Mouse (Mus musculus) monocyte, adult 5-6 weeks (primary cell): ENCODE measurements around the gene Kremen1. TPM values are rescaled to one million over a fixed set of nuclear protein-coding genes. Genes with fewer than 3 reads are reported as not detected.

Source experiments
- ATAC-seq: fragments of 153-309, 156-312 bp; replicated peaks from 2 replicates; pipeline ENCODE4 v1.8.0; 2017; ENCODE audit warnings: mild to moderate bottlenecking; ENCODE audit not compliant: low TSS enrichment, insufficient number of reproducible peaks, severe bottlenecking, poor library complexity, low FRiP score
- total RNA-seq: library from RNA; stranded (forward); fragments of 200-1000, 200-491, 200-594 nt; gene quantifications from 3 replicates; pipeline ENCODE4 v1.2.3, GENCODE M21; 2017

The Kremen1 gene
- total RNA-seq: 4.5 to 8.6 TPM (median 5.0 TPM) in 3 replicates

GRCm38 (mm10) chr11:5261508-5262392 lies at the start of gene Kremen1:
Gene Kremen1 (minus strand): TSS chr11:5261558.
- ATAC-seq: peak; percentile 64

GRCm38 (mm10) chr11:5307024-5307905 lies 45.9 kb upstream of the Kremen1 start:
- ATAC-seq: no peak

- no peak for ATAC-seq
Measured at GRCm38 (mm10) chr11:5306017-5306416, 44.7 kb upstream of the Kremen1 start.

- ATAC-seq: no peak
Measured at GRCm38 (mm10) chr11:5304526-5304925, 43.2 kb upstream of the Kremen1 start.

GRCm38 (mm10) chr11:5298007-5298372 lies 36.6 kb upstream of the Kremen1 start:
- no peak for ATAC-seq

- ATAC-seq: no peak
Measured at GRCm38 (mm10) chr11:5297148-5298006, 36.0 kb upstream of the Kremen1 start.

GRCm38 (mm10) chr11:5296576-5297115 lies 35.3 kb upstream of the Kremen1 start:
- no peak for ATAC-seq

- ATAC-seq: no peak
Measured at GRCm38 (mm10) chr11:5294805-5295204, 33.4 kb upstream of the Kremen1 start.

GRCm38 (mm10) chr11:5290691-5291090 lies 29.3 kb upstream of the Kremen1 start:
- ATAC-seq: peak; percentile 60; the same call in 1 of the 2 replicates

- ATAC-seq: no peak
Measured at GRCm38 (mm10) chr11:5289826-5290580, 28.6 kb upstream of the Kremen1 start.

GRCm38 (mm10) chr11:5283987-5284386 lies 22.6 kb upstream of the Kremen1 start:
- no peak for ATAC-seq

GRCm38 (mm10) chr11:5280932-5281331 lies 19.6 kb upstream of the Kremen1 start:
- ATAC-seq: no peak

GRCm38 (mm10) chr11:5278463-5278862 lies 17.1 kb upstream of the Kremen1 start:
- no peak for ATAC-seq

- ATAC-seq: no peak
Measured at GRCm38 (mm10) chr11:5277307-5277971, 16.1 kb upstream of the Kremen1 start.

GRCm38 (mm10) chr11:5275216-5275615 lies 13.9 kb upstream of the Kremen1 start:
- no peak for ATAC-seq

GRCm38 (mm10) chr11:5272536-5273234 lies 11.3 kb upstream of the Kremen1 start:
- ATAC-seq: peak; percentile 73; the same call in 1 of the 2 replicates

- ATAC-seq: no peak
Measured at GRCm38 (mm10) chr11:5272066-5272360, 10.7 kb upstream of the Kremen1 start.
